Mouse (Mus musculus): ENCODE measurements around the gene Zswim5.

The Zswim5 gene

DNA sequence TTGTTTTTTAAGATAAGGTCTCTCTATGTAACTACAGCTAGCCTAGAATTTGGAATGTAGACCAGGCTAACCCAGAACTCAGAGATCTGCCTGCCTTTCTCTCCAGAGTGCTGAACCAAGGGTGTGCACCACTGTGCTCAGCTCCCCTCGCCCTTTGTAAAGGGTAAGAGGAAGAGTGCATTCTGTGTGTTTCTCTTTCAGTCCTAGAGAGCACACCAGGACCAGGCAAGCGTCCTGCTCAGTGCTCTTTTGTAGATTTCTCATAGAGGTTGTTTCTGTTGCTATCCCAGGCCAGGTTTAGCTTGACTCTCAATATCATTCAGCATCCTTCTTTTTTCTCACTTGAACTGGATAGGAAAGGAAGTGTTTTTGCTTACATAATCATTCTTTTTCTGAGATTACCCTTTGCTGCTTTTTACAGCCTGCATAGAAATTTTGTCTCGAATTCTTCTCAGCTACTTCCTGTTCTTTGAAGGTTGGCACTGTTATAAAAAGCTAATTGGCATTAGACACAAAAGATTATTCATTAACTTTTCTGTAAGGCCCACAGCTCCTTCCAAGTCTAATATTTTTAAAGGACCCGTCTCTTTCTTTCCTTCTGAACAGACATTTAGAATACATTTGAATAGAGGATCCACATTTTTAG, 51.0 kb downstream of the Zswim5 start:
- DNase-seq = no peak

DNA sequence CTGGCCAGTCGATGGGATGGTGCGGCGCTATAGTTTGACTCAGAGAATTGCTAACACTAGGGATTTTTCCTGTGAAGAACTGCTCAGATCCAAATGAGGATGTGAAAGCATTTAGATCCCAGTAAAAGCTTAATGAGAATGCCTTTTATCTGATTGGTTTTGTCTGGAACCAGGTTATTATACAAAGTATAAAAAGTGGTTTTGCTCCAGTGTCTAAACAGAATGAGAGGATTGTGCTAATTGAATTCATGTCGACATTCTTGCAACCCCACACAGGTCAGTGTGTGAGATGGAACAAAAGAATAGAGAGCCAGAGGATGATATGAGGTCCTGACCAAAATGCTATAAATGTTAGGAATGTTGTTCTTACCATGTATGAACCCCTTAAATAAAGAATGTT, 62.4 kb downstream of the Zswim5 start:
- DNase-seq = no peak

- no peak for DNase-seq
Observed at GRCm38 (mm10) chr4:116942695-116943094, 65.5 kb downstream of the Zswim5 start.

DNA sequence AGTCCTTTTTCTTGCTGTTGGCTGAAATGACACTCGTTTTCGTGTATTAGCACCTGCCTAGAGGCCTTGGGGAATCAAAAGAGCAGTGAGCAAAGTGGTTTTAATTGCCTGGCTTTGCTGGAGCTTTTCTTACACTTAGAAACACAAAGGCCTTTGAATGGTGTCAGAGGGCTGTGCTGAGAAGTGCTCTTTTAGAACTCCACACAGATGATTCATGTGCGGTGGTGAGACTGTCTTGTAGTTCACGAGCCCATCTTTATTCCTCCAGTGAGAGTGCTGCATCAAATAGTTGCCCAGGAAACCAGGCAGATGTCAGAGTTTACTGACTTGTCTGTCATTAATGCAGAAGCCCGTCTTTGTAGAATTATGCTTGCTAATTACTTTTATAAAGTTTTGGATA, 66.9 kb downstream of the Zswim5 start:
- no peak for DNase-seq

- DNase-seq = no peak
Observed at GRCm38 (mm10) chr4:116951642-116952041, 74.5 kb downstream of the Zswim5 start.

GRCm38 (mm10) chr4:116954951-116955350, 77.8 kb downstream of the Zswim5 start:
- DNase-seq = no peak

GRCm38 (mm10) chr4:116976503-116976902, 99.3 kb downstream of the Zswim5 start:
- no peak for DNase-seq

GRCm38 (mm10) chr4:116985681-116986080, 108.5 kb downstream of the Zswim5 start:
- DNase-seq = no peak

DNA sequence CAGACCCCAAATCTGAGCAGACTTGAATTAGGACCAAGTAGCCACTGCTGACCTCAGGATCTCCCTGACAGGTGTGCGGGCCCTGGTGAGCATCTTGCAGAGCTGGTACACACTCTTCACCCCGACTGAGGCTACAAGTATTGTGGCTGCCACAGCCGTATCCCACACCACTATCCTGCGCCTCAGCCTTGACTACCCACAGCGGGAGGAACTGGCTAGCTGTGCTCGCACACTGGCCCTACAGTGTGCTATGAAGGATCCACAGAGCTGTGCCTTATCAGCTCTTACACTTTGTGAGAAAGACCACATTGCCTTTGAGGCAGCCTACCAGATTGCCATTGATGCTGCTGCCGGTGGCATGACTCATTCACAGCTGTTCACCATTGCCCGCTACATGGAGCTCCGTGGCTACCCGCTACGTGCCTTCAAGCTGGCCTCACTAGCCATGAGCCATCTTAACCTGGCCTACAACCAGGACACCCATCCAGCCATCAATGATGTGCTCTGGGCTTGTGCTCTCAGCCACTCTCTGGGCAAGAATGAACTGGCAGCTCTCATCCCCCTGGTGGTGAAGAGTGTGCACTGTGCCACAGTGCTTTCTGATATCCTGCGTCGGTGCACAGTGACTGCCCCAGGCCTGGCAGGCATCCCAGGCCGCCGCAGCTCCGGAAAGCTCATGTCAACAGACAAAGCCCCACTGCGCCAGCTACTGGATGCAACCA, 109.4 kb downstream of the Zswim5 start:
- peak; percentile 73 for DNase-seq

DNA sequence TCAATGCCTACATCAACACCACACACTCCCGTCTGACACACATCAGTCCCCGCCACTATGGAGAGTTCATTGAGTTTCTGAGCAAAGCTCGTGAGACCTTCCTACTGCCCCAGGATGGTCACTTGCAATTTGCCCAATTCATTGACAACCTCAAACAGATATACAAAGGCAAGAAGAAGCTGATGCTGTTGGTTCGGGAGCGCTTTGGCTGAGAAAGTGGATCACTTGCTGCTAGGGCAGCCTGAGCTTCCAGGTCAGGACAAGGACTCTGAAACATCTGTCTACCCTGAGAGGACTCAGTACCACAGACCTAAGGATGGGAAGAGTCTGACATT, 109.9 kb downstream of the Zswim5 start:
- no peak for DNase-seq

GRCm38 (mm10) chr4:116989731-116990130, 112.6 kb downstream of the Zswim5 start:
- no peak for DNase-seq

GRCm38 (mm10) chr4:116991366-116991765, 114.2 kb downstream of the Zswim5 start:
- peak; percentile 81 for DNase-seq

- peak; percentile 96 for DNase-seq
Observed at GRCm38 (mm10) chr4:116993672-116994621, 116.8 kb downstream of the Zswim5 start, which contains the start of gene Urod. Gene Urod, minus strand, starts transcription at chr4:116994413.

DNA sequence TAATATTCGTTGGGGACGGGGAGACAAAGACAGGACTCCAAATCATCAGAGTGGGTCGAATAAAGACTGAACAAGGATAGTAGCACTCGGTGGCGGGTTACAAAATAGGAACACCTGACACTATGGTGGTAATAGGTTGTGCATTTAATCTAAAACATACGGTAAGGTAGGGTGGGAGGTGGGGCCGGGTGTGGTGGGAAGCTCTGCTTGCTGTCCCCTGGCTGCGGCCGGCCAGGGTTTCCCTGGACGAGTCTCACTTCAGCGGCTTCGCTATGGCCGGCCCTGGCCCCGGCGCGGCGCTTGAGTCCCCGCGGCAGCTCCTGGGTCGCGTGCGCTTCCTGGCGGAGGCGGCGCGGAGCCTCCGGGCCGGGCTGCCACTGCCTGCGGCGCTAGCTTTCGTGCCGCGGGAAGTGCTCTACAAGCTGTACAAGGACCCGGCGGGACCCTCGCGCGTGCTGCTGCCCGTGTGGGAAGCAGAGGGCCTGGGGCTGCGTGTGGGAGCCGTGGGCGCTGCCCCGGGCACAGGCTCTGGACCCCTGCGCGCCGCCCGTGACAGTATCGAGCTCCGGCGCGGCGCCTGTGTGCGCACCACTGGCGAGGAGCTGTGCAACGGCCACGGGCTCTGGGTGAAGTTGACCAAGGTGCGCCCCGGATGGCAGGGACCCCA, 118.1 kb downstream of the Zswim5 start, which contains the start of gene Hectd3:
Gene Hectd3 (plus strand): TSS at position 187 of the 667 bp plus-strand sequence.
- DNase-seq = peak; percentile 61

- peak; percentile 42 for DNase-seq
Observed at GRCm38 (mm10) chr4:116995798-116996135, 118.6 kb downstream of the Zswim5 start.

DNA sequence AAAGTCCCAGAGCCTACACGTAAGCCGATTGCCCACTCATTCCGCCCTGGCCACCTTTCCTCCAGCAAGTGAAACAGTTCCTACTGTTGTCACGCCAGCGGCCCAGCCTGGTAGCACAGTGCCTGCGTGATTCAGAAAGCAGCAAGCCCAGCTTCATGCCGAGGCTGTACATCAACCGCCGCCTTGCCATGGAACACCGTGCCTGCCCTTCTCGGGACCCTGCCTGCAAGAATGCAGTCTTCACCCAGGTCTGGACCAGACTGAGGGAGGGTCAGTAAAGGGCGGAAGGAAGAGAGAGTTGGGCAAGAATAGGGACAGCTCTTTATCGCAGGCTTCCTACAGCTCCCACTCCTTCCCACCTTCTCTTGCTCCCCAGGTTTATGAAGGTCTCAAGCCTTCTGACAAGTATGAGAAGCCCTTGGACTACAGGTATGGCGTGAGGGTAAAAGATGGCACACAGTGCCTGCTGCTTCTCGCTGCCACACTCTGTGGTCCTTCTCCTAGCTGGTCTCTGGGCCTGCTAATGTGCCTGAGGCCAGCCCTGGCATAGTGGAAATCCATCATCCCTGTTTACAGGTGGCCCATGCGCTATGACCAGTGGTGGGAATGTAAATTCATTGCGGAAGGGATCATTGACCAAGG, 122.5 kb downstream of the Zswim5 start:
- no peak for DNase-seq

DNA sequence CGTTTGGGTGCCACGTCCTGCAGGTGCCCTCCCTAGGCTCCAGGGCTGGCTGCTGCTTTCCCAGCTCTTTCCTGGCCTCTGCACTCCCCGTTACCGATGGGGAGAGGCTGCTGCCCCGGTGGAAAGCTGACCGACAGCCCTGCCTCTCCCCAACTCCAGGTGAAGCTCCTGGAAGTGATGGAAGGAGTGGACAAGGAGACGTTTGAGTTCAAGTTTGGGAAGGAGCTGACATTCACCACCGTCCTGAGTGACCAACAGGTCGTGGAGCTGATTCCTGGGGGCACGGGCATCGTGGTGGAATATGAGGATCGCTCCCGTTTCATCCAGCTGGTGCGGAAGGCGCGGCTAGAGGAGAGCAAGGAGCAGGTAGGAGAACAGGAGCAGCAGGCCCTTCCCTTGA, 124.8 kb downstream of the Zswim5 start:
- no peak for DNase-seq

GRCm38 (mm10) chr4:117002543-117003521, 125.7 kb downstream of the Zswim5 start:
- DNase-seq = peak; percentile 40

GRCm38 (mm10) chr4:117004649-117005048, 127.5 kb downstream of the Zswim5 start:
- DNase-seq = no peak

DNA sequence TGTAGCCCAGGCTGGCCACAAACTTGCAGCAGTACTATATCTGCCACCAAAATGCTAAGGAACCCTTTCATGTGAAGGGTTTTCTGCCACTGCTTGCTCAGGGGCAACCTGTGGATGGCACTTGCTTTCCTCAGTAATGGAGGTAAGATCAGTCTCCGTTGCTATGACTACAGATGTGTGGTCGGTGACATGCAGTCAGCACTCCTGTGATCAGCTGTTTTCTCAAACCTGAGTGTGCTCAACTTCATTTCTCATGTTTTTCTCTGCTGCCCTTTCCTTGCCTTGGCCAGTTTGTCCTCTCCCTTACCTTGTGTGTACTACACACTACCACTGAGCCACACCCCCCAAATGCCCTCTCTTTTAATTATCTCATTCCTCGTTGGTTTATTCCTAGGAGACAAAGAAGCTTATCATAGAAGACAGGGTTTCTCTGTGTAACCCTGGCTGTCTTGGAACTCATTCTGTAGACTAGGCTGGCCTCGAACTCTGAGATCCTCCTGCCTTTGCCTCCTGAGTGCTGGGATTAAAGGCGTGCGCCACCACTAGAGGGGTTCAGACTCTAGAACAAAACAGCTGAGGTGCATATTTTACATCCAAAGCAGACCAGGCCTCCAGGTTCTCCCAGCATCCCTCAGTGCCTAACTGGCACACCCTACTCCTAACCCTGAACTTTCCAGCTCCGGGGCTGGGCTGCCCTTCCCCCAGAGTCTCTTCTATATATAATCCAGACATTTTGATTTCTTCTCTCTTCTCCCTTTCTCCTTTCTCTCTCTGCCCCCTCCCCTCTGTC, 128.6 kb downstream of the Zswim5 start:
- no peak for DNase-seq

Data from thymus, postnatal 25 days (tissue).